Mouse (Mus musculus): ENCODE results near the gene Colgalt2. TPM values are rescaled to one million over a fixed set of nuclear protein-coding genes. Genes with fewer than 3 reads are reported as not detected.
"Not testable (repeated sequence)": the region's sequence is repeated elsewhere in the genome, so short reads cannot be mapped to it uniquely, and the experiment has no call there.

The Colgalt2 gene
- polyA plus RNA-seq, 1 experiment from 2014 or later = 2.1 TPM

- 42% methylated on average over 12 of the region's 12 CpGs for WGBS
- no peak overlapping the region for H3K4me2 ChIP-seq (replicated peaks; ENCODE audit: low read depth, low read length)
Observed at GRCm38 (mm10) chr1:152427912-152428581, 28.4 kb downstream of the Colgalt2 start.

GRCm38 (mm10) chr1:152429805-152430204, 30.2 kb downstream of the Colgalt2 start:
- no peaks in the 10 kb centered on the region for H3K27me3 ChIP-seq (ENCODE audit: control insufficient read depth, insufficient read depth, low read length)
- H3K4me3 ChIP-seq (ENCODE audit: low read depth, low read length) = no peak overlapping the region
- H3K4me2 ChIP-seq (replicated peaks; ENCODE audit: low read depth, low read length) = no peak overlapping the region
- H3K36me3 ChIP-seq (ENCODE audit: control insufficient read depth, insufficient read depth, low read length) = no peaks in the 10 kb centered on the region
- no peaks in the 10 kb centered on the region for H3K4me1 ChIP-seq (ENCODE audit: control insufficient read depth, insufficient read depth, low read length)
- no peaks in the 10 kb centered on the region for H3K9me3 ChIP-seq (ENCODE audit: control insufficient read depth, low read depth, low read length)
- no peak for ATAC-seq (ENCODE audit: insufficient number of reproducible peaks, insufficient read depth, low FRiP score, low read depth)
- 86% methylated on average over 7 of the region's 7 CpGs for WGBS
- H3K9ac ChIP-seq (replicated peaks; ENCODE audit: low read depth, low read length) = no peak overlapping the region
- no peak overlapping the region for H3K27ac ChIP-seq (ENCODE audit: low read length)

More at GRCm38 (mm10) chr1:152427912-152428581, 28.4 kb downstream of the Colgalt2 start:
- H3K9ac ChIP-seq (replicated peaks; ENCODE audit: low read depth, low read length) = no peak overlapping the region
- no peak overlapping the region for H3K27ac ChIP-seq (ENCODE audit: low read length)
- no peak for ATAC-seq (ENCODE audit: insufficient number of reproducible peaks, insufficient read depth, low FRiP score, low read depth)
- H3K9me3 ChIP-seq (ENCODE audit: control insufficient read depth, low read depth, low read length) = no peaks in the 10 kb centered on the region
- no peak overlapping the region for H3K4me3 ChIP-seq (ENCODE audit: low read depth, low read length)
- H3K4me1 ChIP-seq (ENCODE audit: control insufficient read depth, insufficient read depth, low read length) = no peaks in the 10 kb centered on the region
- no peaks in the 10 kb centered on the region for H3K27me3 ChIP-seq (ENCODE audit: control insufficient read depth, insufficient read depth, low read length)
- H3K36me3 ChIP-seq (ENCODE audit: control insufficient read depth, insufficient read depth, low read length) = no peaks in the 10 kb centered on the region

GRCm38 (mm10) chr1:152434166-152434565, 34.5 kb downstream of the Colgalt2 start:
- no peaks in the 10 kb centered on the region for H3K36me3 ChIP-seq (ENCODE audit: control insufficient read depth, insufficient read depth, low read length)
- H3K9ac ChIP-seq (replicated peaks; ENCODE audit: low read depth, low read length) = no peak overlapping the region
- no peak for ATAC-seq (ENCODE audit: insufficient number of reproducible peaks, insufficient read depth, low FRiP score, low read depth)
- no peaks in the 10 kb centered on the region for H3K9me3 ChIP-seq (ENCODE audit: control insufficient read depth, low read depth, low read length)
- no peaks in the 10 kb centered on the region for H3K27me3 ChIP-seq (ENCODE audit: control insufficient read depth, insufficient read depth, low read length)
- H3K4me3 ChIP-seq (ENCODE audit: low read depth, low read length) = no peak overlapping the region
- H3K4me1 ChIP-seq (ENCODE audit: control insufficient read depth, insufficient read depth, low read length) = no peaks in the 10 kb centered on the region
- H3K4me2 ChIP-seq (replicated peaks; ENCODE audit: low read depth, low read length) = no peak overlapping the region
- WGBS = 78% methylated on average over 4 of the region's 4 CpGs
- H3K27ac ChIP-seq (ENCODE audit: low read length) = no peak overlapping the region

- H3K9me3 ChIP-seq (ENCODE audit: control insufficient read depth, low read depth, low read length); ATAC-seq (ENCODE audit: insufficient number of reproducible peaks, insufficient read depth, low FRiP score, low read depth); H3K27me3 ChIP-seq (ENCODE audit: control insufficient read depth, insufficient read depth, low read length); H3K4me2 ChIP-seq (replicated peaks; ENCODE audit: low read depth, low read length); H3K4me1 ChIP-seq (ENCODE audit: control insufficient read depth, insufficient read depth, low read length); H3K9ac ChIP-seq (replicated peaks; ENCODE audit: low read depth, low read length); H3K27ac ChIP-seq (ENCODE audit: low read length); H3K36me3 ChIP-seq (ENCODE audit: control insufficient read depth, insufficient read depth, low read length); H3K4me3 ChIP-seq (ENCODE audit: low read depth, low read length): not testable (repeated sequence)
- 80% methylated on average over 17 of the region's 17 CpGs for WGBS
Observed at GRCm38 (mm10) chr1:152437518-152437917, 37.9 kb downstream of the Colgalt2 start.

GRCm38 (mm10) chr1:152439408-152439807, 39.8 kb downstream of the Colgalt2 start:
- Histone ChIP-seq H3K4me1 (ENCODE audit: control insufficient read depth, insufficient read depth, low read length) (no peaks in the 10 kb centered on the region), H3K27ac (ENCODE audit: low read length) (no peak overlapping the region), H3K9ac (replicated peaks; ENCODE audit: low read depth, low read length) (no peak overlapping the region), H3K36me3 (ENCODE audit: control insufficient read depth, insufficient read depth, low read length) (no peaks in the 10 kb centered on the region), H3K9me3 (ENCODE audit: control insufficient read depth, low read depth, low read length) (no peaks in the 10 kb centered on the region), H3K4me2 (replicated peaks; ENCODE audit: low read depth, low read length) (no peak overlapping the region), H3K4me3 (ENCODE audit: low read depth, low read length) (no peak overlapping the region), H3K27me3 (ENCODE audit: control insufficient read depth, insufficient read depth, low read length) (no peaks in the 10 kb centered on the region)
- WGBS = 69% methylated on average over 4 of the region's 4 CpGs
- no peak for ATAC-seq (ENCODE audit: insufficient number of reproducible peaks, insufficient read depth, low FRiP score, low read depth)

GRCm38 (mm10) chr1:152439874-152440273, 40.2 kb downstream of the Colgalt2 start:
- ATAC-seq (ENCODE audit: insufficient number of reproducible peaks, insufficient read depth, low FRiP score, low read depth) = no peak
- Histone ChIP-seq H3K9ac (replicated peaks; ENCODE audit: low read depth, low read length) (no peak overlapping the region), H3K36me3 (ENCODE audit: control insufficient read depth, insufficient read depth, low read length) (no peaks in the 10 kb centered on the region), H3K27ac (ENCODE audit: low read length) (no peak overlapping the region), H3K4me2 (replicated peaks; ENCODE audit: low read depth, low read length) (no peak overlapping the region), H3K27me3 (ENCODE audit: control insufficient read depth, insufficient read depth, low read length) (no peaks in the 10 kb centered on the region), H3K9me3 (ENCODE audit: control insufficient read depth, low read depth, low read length) (no peaks in the 10 kb centered on the region), H3K4me3 (ENCODE audit: low read depth, low read length) (no peak overlapping the region), H3K4me1 (ENCODE audit: control insufficient read depth, insufficient read depth, low read length) (no peaks in the 10 kb centered on the region)
- 84% methylated on average over 10 of the region's 10 CpGs for WGBS

- Histone ChIP-seq H3K27ac (ENCODE audit: low read length) (no peak overlapping the region), H3K9ac (replicated peaks; ENCODE audit: low read depth, low read length) (no peak overlapping the region), H3K36me3 (ENCODE audit: control insufficient read depth, insufficient read depth, low read length) (no peaks in the 10 kb centered on the region), H3K4me1 (ENCODE audit: control insufficient read depth, insufficient read depth, low read length) (no peaks in the 10 kb centered on the region), H3K9me3 (ENCODE audit: control insufficient read depth, low read depth, low read length) (no peaks in the 10 kb centered on the region), H3K4me2 (replicated peaks; ENCODE audit: low read depth, low read length) (no peak overlapping the region), H3K4me3 (ENCODE audit: low read depth, low read length) (no peak overlapping the region), H3K27me3 (ENCODE audit: control insufficient read depth, insufficient read depth, low read length) (no peaks in the 10 kb centered on the region)
- 87% methylated on average over 7 of the region's 7 CpGs for WGBS
- ATAC-seq (ENCODE audit: insufficient number of reproducible peaks, insufficient read depth, low FRiP score, low read depth) = no peak
Observed at GRCm38 (mm10) chr1:152444630-152445029, 45.0 kb downstream of the Colgalt2 start.

- no peak for ATAC-seq (ENCODE audit: insufficient number of reproducible peaks, insufficient read depth, low FRiP score, low read depth)
- no peak overlapping the region for H3K4me2 ChIP-seq (replicated peaks; ENCODE audit: low read depth, low read length)
- WGBS = 63% methylated on average over 6 of the region's 6 CpGs
- no peak overlapping the region for H3K4me3 ChIP-seq (ENCODE audit: low read depth, low read length)
- H3K36me3 ChIP-seq (ENCODE audit: control insufficient read depth, insufficient read depth, low read length) = no peaks in the 10 kb centered on the region
- H3K9me3 ChIP-seq (ENCODE audit: control insufficient read depth, low read depth, low read length) = no peaks in the 10 kb centered on the region
- no peak overlapping the region for H3K27ac ChIP-seq (ENCODE audit: low read length)
- no peaks in the 10 kb centered on the region for H3K27me3 ChIP-seq (ENCODE audit: control insufficient read depth, insufficient read depth, low read length)
- H3K9ac ChIP-seq (replicated peaks; ENCODE audit: low read depth, low read length) = no peak overlapping the region
- H3K4me1 ChIP-seq (ENCODE audit: control insufficient read depth, insufficient read depth, low read length) = no peaks in the 10 kb centered on the region
Observed at GRCm38 (mm10) chr1:152445925-152446324, 46.3 kb downstream of the Colgalt2 start.

- Histone ChIP-seq H3K27ac (ENCODE audit: low read length) (no peak overlapping the region), H3K9me3 (ENCODE audit: control insufficient read depth, low read depth, low read length) (no peaks in the 10 kb centered on the region), H3K4me1 (ENCODE audit: control insufficient read depth, insufficient read depth, low read length) (0 out of 2 replicates have a peak, but pooled peaks cover 6% of the 10 kb centered on the region), H3K4me3 (ENCODE audit: low read depth, low read length) (no peak overlapping the region), H3K27me3 (ENCODE audit: control insufficient read depth, insufficient read depth, low read length) (no peaks in the 10 kb centered on the region), H3K36me3 (ENCODE audit: control insufficient read depth, insufficient read depth, low read length) (no peaks in the 10 kb centered on the region), H3K4me2 (replicated peaks; ENCODE audit: low read depth, low read length) (no peak overlapping the region), H3K9ac (replicated peaks; ENCODE audit: low read depth, low read length) (no peak overlapping the region)
- 42% methylated on average over 5 of the region's 5 CpGs for WGBS
- no peak for ATAC-seq (ENCODE audit: insufficient number of reproducible peaks, insufficient read depth, low FRiP score, low read depth)
Observed at GRCm38 (mm10) chr1:152454536-152454935, 54.9 kb downstream of the Colgalt2 start.

Measured in stomach, embryonic 14.5 days (tissue).